Mouse (Mus musculus): ENCODE results near the gene Ubxn7.

Ubxn7 gene

DNA sequence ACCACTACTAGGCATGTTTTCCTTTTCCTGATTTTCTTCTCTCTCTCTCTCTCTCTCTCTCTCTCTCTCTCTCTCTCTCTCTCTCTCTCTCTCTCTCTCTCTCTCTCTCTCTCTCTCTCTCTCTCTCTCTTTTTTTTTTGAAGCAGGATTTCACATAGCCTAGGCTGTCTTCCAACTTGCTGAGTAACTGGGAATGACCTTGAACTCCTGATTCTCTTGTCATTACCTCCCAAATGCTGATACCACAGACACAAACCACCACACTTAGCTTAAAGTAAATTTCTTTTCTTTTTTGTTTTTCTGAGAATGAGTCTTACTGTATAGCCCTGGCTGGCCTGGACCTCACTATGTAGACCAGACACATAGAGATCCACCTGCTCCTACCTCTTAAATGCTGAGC lies 102.6 kb downstream of the Ubxn7 start:
- no peak for DNase-seq

DNA sequence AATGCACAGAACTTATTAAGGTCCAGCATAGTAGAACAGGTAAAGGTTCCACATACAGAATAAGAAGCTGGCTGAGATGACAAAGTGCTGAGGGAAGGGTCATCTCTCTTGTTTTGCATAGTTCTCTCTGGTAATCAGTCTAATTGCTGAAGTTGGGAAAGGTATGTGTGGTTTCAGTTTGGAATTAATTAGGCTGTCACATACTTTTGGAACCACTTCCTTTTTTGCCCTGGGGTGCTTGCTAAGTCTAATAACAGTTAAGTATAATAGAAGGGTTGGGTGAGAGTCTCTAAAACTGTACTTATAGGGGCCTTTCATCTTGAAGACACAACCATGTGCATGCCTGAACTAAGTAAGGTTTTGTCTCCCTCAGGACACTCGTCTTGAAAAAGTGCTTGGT lies 104.6 kb downstream of the Ubxn7 start:
- DNase-seq: no peak

DNA sequence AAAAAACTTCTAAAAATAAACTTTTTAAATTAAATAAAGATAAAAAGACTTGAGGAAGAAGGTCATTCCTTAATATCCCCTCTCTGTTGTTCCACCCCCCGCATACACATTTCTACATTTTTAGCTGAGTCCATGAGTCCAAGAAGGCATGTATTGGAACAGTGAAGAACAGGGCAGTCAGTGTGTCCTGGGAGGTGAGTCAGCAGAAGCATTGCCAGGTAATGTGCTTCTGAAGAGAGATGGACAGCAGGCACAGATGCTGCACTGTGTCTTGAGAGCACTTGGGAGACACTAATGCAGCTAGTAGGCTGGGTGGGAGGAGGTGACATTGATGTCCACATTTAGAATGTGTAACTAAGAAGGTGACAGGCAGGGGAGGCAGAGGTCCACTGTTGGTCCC lies 105.2 kb downstream of the Ubxn7 start:
- no peak for DNase-seq

DNA sequence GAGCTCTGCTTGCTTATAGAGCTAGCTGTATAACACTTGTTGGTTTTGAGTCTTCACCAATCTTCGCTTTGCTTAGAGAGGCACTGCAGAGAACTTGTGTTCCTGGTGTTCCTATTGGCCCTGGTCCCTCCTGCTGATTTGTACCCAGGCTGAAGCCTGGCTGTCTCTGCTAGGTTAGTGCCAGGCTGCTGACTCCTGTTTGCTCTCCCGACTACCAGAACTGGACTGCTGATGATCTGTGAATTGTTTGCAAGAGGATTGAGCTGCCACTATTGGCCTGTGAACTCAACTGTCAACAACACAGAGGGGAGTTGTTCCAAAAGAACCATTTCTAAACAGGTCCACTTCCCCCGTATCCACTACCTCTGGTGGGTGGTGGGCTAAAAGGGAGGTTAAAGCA lies 109.4 kb downstream of the Ubxn7 start:
- DNase-seq: no peak
